ENCODE assay signal across 34 mouse cellular contexts in genomic region chr16:97497682-97498081, GRCm38 (mm10). TPM values are rescaled to one million over a fixed set of nuclear protein-coding genes. Genes with fewer than 3 reads are reported as not detected.
DNase-seq lines count a peak whose midpoint lies in the region; ATAC-seq and TF ChIP-seq lines count a peak whose summit lies in the region.
"Had no signal": no experiment of that assay in that cellular context is flagged by ENCODE, and none has a peak within 500 bp of the region (broad histone marks: within the 10 kb centered on the region; RNA-seq: fewer than 3 reads in every experiment).

No protein-coding gene starts in this region.

- no peak for TF ChIP-seq EP300 in liver, embryonic 14.5 days (IDR thresholded peaks at IDR 0.05; ENCODE audit: low read depth)

- H3K9me3 ChIP-seq in liver, embryonic 14.5 days (ENCODE audit: control insufficient read depth, low read length) = no peaks in the 10 kb centered on the region
- no peaks in the 10 kb centered on the region for H3K9me3 ChIP-seq in stomach, embryonic 15.5 days
- no peaks in the 10 kb centered on the region for H3K9me3 ChIP-seq in kidney, embryonic 16.5 days (ENCODE audit: low read length)
- H3K9me3 ChIP-seq: embryonic facial prominence, embryonic 13.5 days; forebrain, embryonic 13.5 days; heart, embryonic 12.5 days; limb, embryonic 15.5 days; neural tube, embryonic 13.5 days had no signal

- peaks cover 0 to 3% of the 10 kb centered on the region in 2 experiments; a peak in 1 of 4 replicates for H3K4me1 ChIP-seq in liver, embryonic 14.5 days (replicated peaks; ENCODE audit: control insufficient read depth in 2 of 2, insufficient read depth in 2 of 2, low read length in 1 of 2)
- no peaks in the 10 kb centered on the region for H3K4me1 ChIP-seq in stomach, embryonic 15.5 days
- H3K4me1 ChIP-seq in kidney, embryonic 16.5 days (ENCODE audit: insufficient read depth, low read length) = no peaks in the 10 kb centered on the region
- H3K4me1 ChIP-seq: embryonic facial prominence, embryonic 13.5 days; forebrain, embryonic 13.5 days; heart, embryonic 12.5 days; limb, embryonic 15.5 days; neural tube, embryonic 13.5 days had no signal

- H3K27ac ChIP-seq in liver, embryonic 14.5 days = no peak overlapping the region
- H3K27ac ChIP-seq in stomach, embryonic 15.5 days = no peak overlapping the region
- no peak overlapping the region for H3K27ac ChIP-seq in kidney, embryonic 16.5 days (ENCODE audit: low read length)
- H3K27ac ChIP-seq: embryonic facial prominence, embryonic 13.5 days; forebrain, embryonic 13.5 days; hindbrain, postnatal 0 days; limb, embryonic 15.5 days; macrophage; neural tube, embryonic 13.5 days had no signal

- no peaks in the 10 kb centered on the region for H3K27me3 ChIP-seq in liver, embryonic 14.5 days (ENCODE audit: control insufficient read depth, insufficient read depth, low read length)
- H3K27me3 ChIP-seq in stomach, embryonic 15.5 days (replicated peaks) = no peaks in the 10 kb centered on the region
- no peaks in the 10 kb centered on the region for H3K27me3 ChIP-seq in kidney, embryonic 16.5 days (ENCODE audit: insufficient read depth, low read length)
- H3K27me3 ChIP-seq: embryonic facial prominence, embryonic 13.5 days; forebrain, embryonic 13.5 days; heart, embryonic 12.5 days; limb, embryonic 15.5 days; neural tube, embryonic 13.5 days had no signal

- 48% methylated on average over 5 of the region's 5 CpGs for WGBS in liver, embryonic 14.5 days (ENCODE audit: insufficient replicate concordance)
- 33% methylated on average over 5 of the region's 5 CpGs for WGBS in stomach, embryonic 15.5 days
- WGBS in kidney, embryonic 16.5 days = 36% methylated on average over 5 of the region's 5 CpGs

- H3K4me3 ChIP-seq in liver, embryonic 14.5 days (ENCODE audit: insufficient read depth in 1 of 2, low read depth in 2 of 2, low read length in 2 of 2) = no peak overlapping the region
- no peak overlapping the region for H3K4me3 ChIP-seq in stomach, embryonic 15.5 days (replicated peaks)
- no peak overlapping the region for H3K4me3 ChIP-seq in kidney, embryonic 16.5 days (ENCODE audit: low read length)
- H3K4me3 ChIP-seq: embryonic facial prominence, embryonic 13.5 days; erythroblast, embryonic 14.5 days; forebrain, embryonic 13.5 days; heart, embryonic 12.5 days; limb, embryonic 15.5 days; myocyte; neural tube, embryonic 13.5 days had no signal

- intact Hi-C loops in heart, postnatal 14 days (cut with DNase I) = no loop called here

- H3K4me2 ChIP-seq in liver, embryonic 14.5 days (ENCODE audit: low read depth) = no peak overlapping the region
- no peak overlapping the region for H3K4me2 ChIP-seq in stomach, embryonic 15.5 days
- no peak overlapping the region for H3K4me2 ChIP-seq in kidney, embryonic 16.5 days (replicated peaks; ENCODE audit: low read depth, low read length)
- H3K4me2 ChIP-seq: embryonic facial prominence, embryonic 13.5 days; forebrain, embryonic 13.5 days; heart, embryonic 12.5 days; limb, embryonic 15.5 days; neural tube, embryonic 13.5 days had no signal

- ATAC-seq in liver, embryonic 14.5 days (ENCODE audit: insufficient read depth) = peak; percentile 60
- peak; percentile 54; the same call in 1 of the 2 replicates for ATAC-seq in stomach, embryonic 15.5 days (ENCODE audit: insufficient read depth, low FRiP score, low read depth)
- ATAC-seq in frontal cortex, adult (ENCODE audit: low TSS enrichment) = no peak
- no peak for ATAC-seq in kidney, embryonic 16.5 days (ENCODE audit: low FRiP score, low TSS enrichment)
- ATAC-seq: activated CD4-positive, CD25-positive, alpha-beta regulatory T cell, adult 4 months; forebrain, embryonic 13.5 days; hindbrain, postnatal 0 days; lung, postnatal 0 days; midbrain, embryonic 16.5 days had no signal

- peak; percentile 57 for DNase-seq in heart, adult 11 months
- no peak for DNase-seq in heart, postnatal 14 days
- DNase-seq in liver, embryonic 14.5 days (ENCODE audit: low read depth in 3 of 3, low spot score in 3 of 3) = peak; percentile 3 to 17 (median 4)
- no peak for DNase-seq in frontal cortex, postnatal 25 days (ENCODE audit: low spot score in 2 of 2)
- DNase-seq: adrenal gland, postnatal 10 days; cerebellum, adult 2 months; cerebellum, postnatal 36 days; embryo, embryonic 11 days; heart, adult 18-20 months; heart, postnatal 10 days; kidney, adult 2 months; kidney, postnatal 10 days; left cerebral cortex, postnatal 4 days; thymus, postnatal 14 days had no signal

- H3K9ac ChIP-seq in liver, embryonic 14.5 days (replicated peaks) = no peak overlapping the region
- H3K9ac ChIP-seq in stomach, embryonic 15.5 days = no peak overlapping the region
- H3K9ac ChIP-seq in kidney, embryonic 16.5 days (replicated peaks; ENCODE audit: low read length) = no peak overlapping the region
- H3K9ac ChIP-seq: embryonic facial prominence, embryonic 13.5 days; forebrain, embryonic 13.5 days; heart, embryonic 12.5 days; limb, embryonic 15.5 days; neural tube, embryonic 13.5 days had no signal

- H3K36me3 ChIP-seq in liver, embryonic 14.5 days (replicated peaks; ENCODE audit: control insufficient read depth, insufficient read depth, low read depth) = no peaks in the 10 kb centered on the region
- no peaks in the 10 kb centered on the region for H3K36me3 ChIP-seq in stomach, embryonic 15.5 days
- no peaks in the 10 kb centered on the region for H3K36me3 ChIP-seq in kidney, embryonic 16.5 days (ENCODE audit: insufficient read depth, low read length)
- H3K36me3 ChIP-seq: embryonic facial prominence, embryonic 13.5 days; heart, embryonic 12.5 days; limb, embryonic 15.5 days; neural tube, embryonic 13.5 days had no signal

- TF ChIP-seq CTCF in liver, embryonic 14.5 days (IDR thresholded peaks at IDR 0.05; ENCODE audit: low read depth) = no peak

RNA-seq across cellular contexts. Expression of gene Fam3b, which starts 16.9 kb away (rescaled TPM):
- not detected for total RNA-seq in heart, postnatal 14 days (2021)
- not detected in 2 replicates for polyA plus RNA-seq in liver, embryonic 14.5 days (2012; rRNA removed)
- 0.14 TPM in 1 of 2 replicates, not detected in the other for polyA plus RNA-seq in liver, embryonic 14.5 days (2014; fragmentation: Nextera tagmentation; extraction: Ambion mirVana)
- polyA plus RNA-seq in stomach, embryonic 15.5 days (2015; fragmentation: Nextera tagmentation; extraction: Ambion mirVana) = 1.2 and 2.5 TPM in 2 replicates
- polyA plus RNA-seq in kidney, embryonic 16.5 days (2015; fragmentation: Nextera tagmentation; extraction: Ambion mirVana) = not detected in 2 replicates
- total RNA-seq: gastrocnemius, adult 8-10 months; heart, adult 18-20 months; heart, postnatal 10 days; hindbrain, postnatal 0 days; layer of hippocampus, adult 8-10 months; left cerebral cortex, adult 18-20 months; left cerebral cortex, postnatal 4 days had no signal
- polyA plus RNA-seq: cerebellum, adult 2 months; embryonic facial prominence, embryonic 13.5 days; forebrain, embryonic 13.5 days; frontal cortex, adult 2 months; heart, embryonic 12.5 days; hindbrain, embryonic 11.5 days; hindbrain, postnatal 0 days; kidney, adult 2 months; macrophage; midbrain, embryonic 16.5 days; myocyte; neural tube, embryonic 13.5 days had no signal

RNA-seq across cellular contexts. Expression of gene Mx1, which starts 35.0 kb away (rescaled TPM):
- 1 to 10 TPM; 1.0 to 1.1 TPM for total RNA-seq in heart, postnatal 14 days (2021)
- 0.29 and 0.46 TPM in 2 replicates for polyA plus RNA-seq in liver, embryonic 14.5 days (2012; rRNA removed)
- polyA plus RNA-seq in liver, embryonic 14.5 days (2014; fragmentation: Nextera tagmentation; extraction: Ambion mirVana) = 0.16 and 0.48 TPM in 2 replicates
- 0.35 and 0.39 TPM in 2 replicates for polyA plus RNA-seq in stomach, embryonic 15.5 days (2015; fragmentation: Nextera tagmentation; extraction: Ambion mirVana)
- polyA plus RNA-seq in kidney, embryonic 16.5 days (2015; fragmentation: Nextera tagmentation; extraction: Ambion mirVana) = 0.24 TPM in 1 of 2 replicates, not detected in the other
- polyA plus RNA-seq: erythroblast, embryonic 14.5 days; forebrain, embryonic 13.5 days; heart, embryonic 12.5 days; hindbrain, embryonic 11.5 days had no signal

Comparison
In these comparisons a context has a peak if more than half of its experiments do, and no peak if none do; other contexts are left out.
1. DNase-seq: peak in heart, adult 11 months (single experiment) and liver, embryonic 14.5 days (3 of 3); none in heart, postnatal 14 days (0 of 2) and frontal cortex, postnatal 25 days (0 of 2).
2. ATAC-seq: peak in liver, embryonic 14.5 days (single experiment) and stomach, embryonic 15.5 days (single experiment); none in frontal cortex, adult (single experiment) and kidney, embryonic 16.5 days (single experiment).